Mouse (Mus musculus) MEL (cell line): ENCODE measurements at regions not wholly inside any gene's neighbourhood (a gene's known extent, or its start where the extent isn't known, plus 50 kb on each side); places are given as distances from the start of the nearest gene placed in this dataset.
A peak's percentile ranks its signal among the peaks of the same experiment; 100 is the strongest.

ENCODE experiments used
- DNase-seq: peaks from one replicate; pipeline ENCODE4 v3.0.0; 2011; ENCODE audit warnings: low read depth, low spot score
- H3K27ac ChIP-seq: 2 replicates; pipeline ENCODE4 v1.5.1; 2012; ENCODE audit warnings: low read depth, mild to moderate bottlenecking, control low read depth, low read length, moderate library complexity; ENCODE audit not compliant: control insufficient read depth
- H3K27me3 ChIP-seq, 2 experiments: fragments of 150-350 bp in 1 of 2; sonication (generic) in 1 of 2; 2 replicates each; pipeline ENCODE4 v1.6.1; 2012; ENCODE audit warnings: low read length in 2 of 2, mild to moderate bottlenecking in 2 of 2, improper control_type of control experiment in 1 of 2, moderate library complexity in 1 of 2; ENCODE audit not compliant: insufficient read depth in 2 of 2, control insufficient read depth in 1 of 2
- H3K36me3 ChIP-seq, 2 experiments: 2 replicates each; pipeline ENCODE4 v1.6.1; 2012 to 2014; ENCODE audit warnings: low read length in 2 of 2, improper control_type of control experiment in 1 of 2, inconsistent platforms in 1 of 2, mild to moderate bottlenecking in 1 of 2; ENCODE audit not compliant: insufficient read depth in 2 of 2, control insufficient read depth in 1 of 2
- H3K4me1 ChIP-seq, 2 experiments: fragments of 150-350 bp in 1 of 2; sonication (generic) in 1 of 2; 2 replicates each; pipeline ENCODE4 v1.6.1; 2012; ENCODE audit warnings: low read length in 2 of 2, improper control_type of control experiment in 1 of 2, mild to moderate bottlenecking in 1 of 2; ENCODE audit not compliant: insufficient read depth in 2 of 2, control insufficient read depth in 1 of 2
- H3K4me3 ChIP-seq, 2 experiments: fragments of 150-350 bp in 1 of 2; sonication (generic) in 1 of 2; 2 replicates each; pipeline ENCODE4 v1.5.1; 2012; ENCODE audit warnings: low read depth in 2 of 2, low read length in 2 of 2, mild to moderate bottlenecking in 2 of 2, moderate library complexity in 2 of 2, control low read depth in 1 of 2, improper control_type of control experiment in 1 of 2; ENCODE audit not compliant: control insufficient read depth in 1 of 2, insufficient read depth in 1 of 2
- H3K79me2 ChIP-seq: 2 replicates; pipeline ENCODE4 v1.6.1; 2012; ENCODE audit warnings: mild to moderate bottlenecking, low read length, moderate library complexity; ENCODE audit not compliant: control insufficient read depth, poor library complexity, insufficient read depth
- H3K9ac ChIP-seq: 2 replicates; pipeline ENCODE4 v1.6.1; 2012; ENCODE audit warnings: low read depth, mild to moderate bottlenecking, control low read depth, low read length, moderate library complexity; ENCODE audit not compliant: control insufficient read depth, poor library complexity, severe bottlenecking
- H3K9me3 ChIP-seq: fragments of 150-350 bp; sonication (generic); replicated peaks from 2 replicates; pipeline ENCODE4 v1.6.1; 2012; ENCODE audit warnings: mild to moderate bottlenecking, low read length, improper control_type of control experiment, moderate library complexity; ENCODE audit not compliant: insufficient read depth
- CHD2 ChIP-seq: IDR thresholded peaks from 2 replicates; pipeline ENCODE4 v1.6.1; 2011; ENCODE audit warnings: low read length, improper control_type of control experiment
- CTCF ChIP-seq, 3 experiments: IDR thresholded peaks in 2 of 3; conservative IDR thresholded peaks in 1 of 3; 2 replicates each; pipeline ENCODE4 v1.5.1; 2011 to 2012; ENCODE audit warnings: low read length in 3 of 3, low read depth in 2 of 3, mild to moderate bottlenecking in 2 of 3, improper control_type of control experiment in 1 of 3, inconsistent platforms in 1 of 3, mixed read lengths in 1 of 3, moderate library complexity in 1 of 3; ENCODE audit not compliant: control insufficient read depth in 1 of 3, insufficient read depth in 1 of 3, poor library complexity in 1 of 3, severe bottlenecking in 1 of 3
- EP300 ChIP-seq, 2 experiments: IDR thresholded peaks; 2 replicates each; pipeline ENCODE4 v1.6.1; 2011; ENCODE audit warnings: improper control_type of control experiment in 2 of 2, low read length in 2 of 2, low read depth in 1 of 2, mild to moderate bottlenecking in 1 of 2
- HCFC1 ChIP-seq: IDR thresholded peaks from 2 replicates; pipeline ENCODE4 v1.6.1; 2012; ENCODE audit warnings: low read depth, mild to moderate bottlenecking, inconsistent platforms, low read length, improper control_type of control experiment, moderate library complexity
- MAX ChIP-seq: IDR thresholded peaks from 2 replicates; pipeline ENCODE4 v1.6.1; 2011; ENCODE audit warnings: low read length, improper control_type of control experiment
- MAZ ChIP-seq: IDR thresholded peaks from 2 replicates; pipeline ENCODE4 v1.6.1; 2012; ENCODE audit warnings: low read depth, mild to moderate bottlenecking, inconsistent platforms, low read length, improper control_type of control experiment
- MEF2A ChIP-seq: IDR thresholded peaks from 2 replicates; pipeline ENCODE4 v1.6.1; 2014; ENCODE audit warnings: low read depth, mild to moderate bottlenecking, inconsistent platforms, low read length, improper control_type of control experiment; ENCODE audit not compliant: poor library complexity, insufficient replicate concordance, severe bottlenecking; ENCODE audit errors: extremely low read depth
- MXI1 ChIP-seq: IDR thresholded peaks from 2 replicates; pipeline ENCODE4 v1.6.1; 2011; ENCODE audit warnings: mild to moderate bottlenecking, low read depth, low read length, improper control_type of control experiment
- MYB ChIP-seq: IDR thresholded peaks from 2 replicates; pipeline ENCODE4 v1.6.1; 2011; ENCODE audit warnings: mild to moderate bottlenecking, low read depth, low read length, improper control_type of control experiment
- NRF1 ChIP-seq: IDR thresholded peaks from 2 replicates; pipeline ENCODE4 v1.6.1; 2014; ENCODE audit warnings: low read depth, mild to moderate bottlenecking, inconsistent platforms, low read length, improper control_type of control experiment, moderate library complexity; ENCODE audit not compliant: poor library complexity, insufficient read depth, severe bottlenecking
- POLR2AphosphoS2 ChIP-seq: IDR thresholded peaks from 2 replicates; pipeline ENCODE4 v1.6.1; 2011; ENCODE audit warnings: low read length, improper control_type of control experiment
- POLR2AphosphoS5 ChIP-seq: IDR thresholded peaks from 2 replicates; pipeline ENCODE4 v1.6.1; 2012; ENCODE audit warnings: low read depth, borderline replicate concordance, mild to moderate bottlenecking, inconsistent platforms, low read length, moderate library complexity, mixed read lengths
- RAD21 ChIP-seq: IDR thresholded peaks from 2 replicates; pipeline ENCODE4 v1.6.1; 2011; ENCODE audit warnings: mild to moderate bottlenecking, low read depth, low read length, improper control_type of control experiment
- SMC3 ChIP-seq: IDR thresholded peaks from 2 replicates; pipeline ENCODE4 v1.6.1; 2011; ENCODE audit warnings: low read depth, low read length, improper control_type of control experiment
- TCF12 ChIP-seq: IDR thresholded peaks from 2 replicates; pipeline ENCODE4 v1.6.1; 2014; ENCODE audit warnings: low read depth, mild to moderate bottlenecking, inconsistent platforms, low read length, improper control_type of control experiment, moderate library complexity
- USF1 ChIP-seq: IDR thresholded peaks from 2 replicates; pipeline ENCODE4 v1.6.1; 2014; ENCODE audit warnings: low read depth, mild to moderate bottlenecking, inconsistent platforms, low read length, improper control_type of control experiment, moderate library complexity
- USF2 ChIP-seq, 2 experiments: IDR thresholded peaks; 2 replicates each; pipeline ENCODE4 v1.6.1; 2011 to 2012; ENCODE audit warnings: improper control_type of control experiment in 2 of 2, low read length in 2 of 2, borderline replicate concordance in 1 of 2, inconsistent platforms in 1 of 2, low read depth in 1 of 2, mild to moderate bottlenecking in 1 of 2; ENCODE audit not compliant: insufficient read depth in 1 of 2
- ZC3H11A ChIP-seq: IDR thresholded peaks from 2 replicates; pipeline ENCODE4 v1.6.1; 2012; ENCODE audit warnings: low read depth, mild to moderate bottlenecking, inconsistent platforms, low read length, improper control_type of control experiment
- ZKSCAN1 ChIP-seq: IDR thresholded peaks from 2 replicates; pipeline ENCODE4 v1.6.1; 2012; ENCODE audit warnings: low read depth, mild to moderate bottlenecking, inconsistent platforms, low read length, improper control_type of control experiment, moderate library complexity

DNA sequence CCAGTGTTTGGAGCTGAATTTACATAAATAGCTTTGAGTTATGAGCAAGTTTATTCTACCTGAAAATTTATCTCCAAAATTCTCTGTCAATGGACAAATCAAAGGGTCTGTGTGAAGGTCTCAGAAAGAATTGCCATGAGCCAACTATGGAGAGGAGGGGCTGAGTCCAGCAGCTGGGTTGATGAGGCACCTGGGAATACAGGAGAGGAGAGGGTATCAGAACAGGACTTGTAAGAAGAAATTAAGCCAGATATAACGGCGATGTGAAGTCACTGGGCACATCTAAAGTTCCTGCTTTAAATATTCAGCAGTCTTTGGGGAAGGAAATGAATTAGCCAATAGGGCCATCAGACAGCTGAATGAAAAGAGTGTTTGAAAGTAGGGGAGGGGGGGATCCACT is 394.4 kb upstream of the Plxna2 start:
- DNase-seq = no peak
- Histone ChIP-seq H3K27me3 (no peaks in the 10 kb centered on the region), H3K9me3 (no peaks in the 10 kb centered on the region), H3K4me1 (no peaks in the 10 kb centered on the region), H3K36me3 (no peaks in the 10 kb centered on the region), H3K79me2 (no peaks in the 10 kb centered on the region), H3K27ac (no peak overlapping the region), H3K4me3 (no peak overlapping the region), H3K9ac (no peak overlapping the region)
- TF ChIP-seq TCF12 (no peak), MAZ (no peak), MYB (no peak), EP300 (IDR thresholded peaks at IDR 0.05; ENCODE audit: low read depth in 1 of 2, low read length in 2 of 2) (no peak), USF2 (IDR thresholded peaks at IDR 0.05; ENCODE audit: borderline replicate concordance in 1 of 2, insufficient read depth in 1 of 2, low read depth in 1 of 2, low read length in 2 of 2) (no peak), ZKSCAN1 (no peak), ZC3H11A (no peak), MEF2A (no peak), MAX (no peak), POLR2AphosphoS2 (no peak), POLR2AphosphoS5 (no peak), HCFC1 (no peak), MXI1 (no peak)

DNA sequence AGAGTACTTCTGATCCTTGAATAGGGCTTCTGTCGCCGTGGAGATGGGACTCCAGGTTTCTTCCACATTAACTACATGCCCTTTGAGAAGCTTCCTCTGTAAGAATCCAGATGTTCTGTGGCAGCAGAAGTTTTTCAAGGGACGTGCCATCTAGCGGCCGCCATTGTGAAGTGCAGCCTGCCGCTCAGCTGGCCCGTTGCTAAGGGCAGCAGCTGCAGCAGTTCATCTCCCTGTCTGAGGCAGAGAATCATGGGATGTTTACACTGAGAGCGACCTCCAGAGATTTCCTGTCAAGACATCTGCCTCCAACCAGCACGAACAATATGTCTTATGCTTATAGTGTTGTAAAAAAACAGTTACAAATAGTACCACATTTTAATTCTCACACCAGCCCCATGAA is 395.0 kb upstream of the Plxna2 start:
- peak; percentile 43 for DNase-seq
- H3K4me3 ChIP-seq = no peak overlapping the region
- TF ChIP-seq MAZ = no peak
- TF ChIP-seq NRF1 = no peak
- TF ChIP-seq USF1 = no peak
- TF ChIP-seq ZC3H11A = peak; percentile 23; the same call in 1 of the 2 replicates
- TF ChIP-seq SMC3 = peak; percentile 69
- TF ChIP-seq CTCF (IDR thresholded peaks at IDR 0.05 in 2 of 3, conservative IDR thresholded peaks at IDR 0.05 in 1 of 3; ENCODE audit: control insufficient read depth in 1 of 3, insufficient read depth in 1 of 3, low read depth in 2 of 3, low read length in 3 of 3, poor library complexity in 1 of 3, severe bottlenecking in 1 of 3) = peak; percentile 62 to 78 (median 65)
- no peak for TF ChIP-seq CHD2
- peak; percentile 31 for TF ChIP-seq RAD21
- TF ChIP-seq, all 39 proteins: peak for 4
- Histone ChIP-seq H3K79me2 (no peaks in the 10 kb centered on the region), H3K27me3 (no peaks in the 10 kb centered on the region), H3K4me1 (no peaks in the 10 kb centered on the region), H3K9ac (no peak overlapping the region), H3K27ac (no peak overlapping the region), H3K9me3 (no peaks in the 10 kb centered on the region), H3K36me3 (no peaks in the 10 kb centered on the region)
